Mouse (Mus musculus) hindbrain, embryonic 16.5 days (tissue): ENCODE data around the gene Spg7. TPM values are rescaled to one million over a fixed set of nuclear protein-coding genes. Genes with fewer than 3 reads are reported as not detected.
A peak's percentile ranks its signal among the peaks of the same experiment; 100 is the strongest.
"Not testable (repeated sequence)": the region's sequence is repeated elsewhere in the genome, so short reads cannot be mapped to it uniquely, and the experiment has no call there.

Experiments used
- ATAC-seq: fragments of 200-750 bp; cut with Nextera tagmentation; 2 replicates; pipeline ENCODE4 v1.8.0; 2017; ENCODE audit warnings: moderate TSS enrichment, moderate library complexity
- H3K27ac ChIP-seq: fragments of 300-500 bp; sonication (generic); 2 replicates; pipeline ENCODE4 v1.5.1; 2014; ENCODE audit warnings: low read depth, mild to moderate bottlenecking, control low read depth, low read length, moderate library complexity
- H3K27me3 ChIP-seq: fragments of 300-500 bp; sonication (generic); replicated peaks from 2 replicates; pipeline ENCODE4 v1.6.1; 2014; ENCODE audit warnings: low read length; ENCODE audit not compliant: control insufficient read depth, insufficient read depth
- H3K36me3 ChIP-seq: fragments of 300-500 bp; sonication (generic); 2 replicates; pipeline ENCODE4 v1.6.1; 2014; ENCODE audit warnings: mild to moderate bottlenecking, low read length, moderate library complexity, mixed read lengths; ENCODE audit not compliant: control insufficient read depth, insufficient read depth
- H3K4me1 ChIP-seq: fragments of 300-500 bp; sonication (generic); 2 replicates; pipeline ENCODE4 v1.6.1; 2014; ENCODE audit warnings: low read depth, low read length; ENCODE audit not compliant: control insufficient read depth, insufficient read depth
- H3K4me2 ChIP-seq: fragments of 300-500 bp; sonication (generic); 2 replicates; pipeline ENCODE4 v1.6.1; 2014; ENCODE audit warnings: mild to moderate bottlenecking, low read length, control low read depth, moderate library complexity
- H3K4me3 ChIP-seq: fragments of 300-500 bp; sonication (generic); 2 replicates; pipeline ENCODE4 v1.5.1; 2014; ENCODE audit warnings: mild to moderate bottlenecking, low read length, control low read depth, moderate library complexity
- H3K9ac ChIP-seq: fragments of 300-500 bp; sonication (generic); 2 replicates; pipeline ENCODE4 v1.6.1; 2014; ENCODE audit warnings: low read depth, mild to moderate bottlenecking, control low read depth, low read length, moderate library complexity
- H3K9me3 ChIP-seq: fragments of 300-500 bp; sonication (generic); 2 replicates; pipeline ENCODE4 v1.6.1; 2014; ENCODE audit warnings: mild to moderate bottlenecking, low read length, moderate library complexity; ENCODE audit not compliant: control insufficient read depth
- WGBS: fragments of 180-500 bp; shearing (Covaris S2); extraction: QIAGEN DNeasy Blood & Tissue Kit; methylation state at CpG from one replicate; pipeline ENCODE4 v1.1.7; 2014; 5-methylcytosine and 5-hydroxymethylcytosine counted together
- polyA plus RNA-seq: library from polyadenylated mRNA; unstranded; fragments of >200 nt; fragmentation: Nextera tagmentation; extraction: Ambion mirVana; gene quantifications from 2 replicates; pipeline ENCODE4 v1.2.1, GENCODE M21; 2015

Spg7 gene
- polyA plus RNA-seq, 1 experiment from 2014 or later, result 46.5 TPM

GRCm38 (mm10) chr8:123044743-123045425 is 17.9 kb upstream of the Spg7 start:
- not testable (repeated sequence) for H3K27ac ChIP-seq, H3K36me3 ChIP-seq, H3K9ac ChIP-seq, H3K4me3 ChIP-seq, ATAC-seq, H3K9me3 ChIP-seq, H3K4me2 ChIP-seq, H3K27me3 ChIP-seq
- 95% methylated on average over 22 of the region's 23 CpGs for WGBS
- peaks cover 20% of the 10 kb centered on the region for H3K4me1 ChIP-seq

GRCm38 (mm10) chr8:123046706-123047105 is 16.0 kb upstream of the Spg7 start:
- Histone ChIP-seq H3K27me3 (no peaks in the 10 kb centered on the region), H3K27ac (no peak overlapping the region), H3K4me1 (peaks cover 11% of the 10 kb centered on the region), H3K4me2 (no peak overlapping the region), H3K9me3 (no peaks in the 10 kb centered on the region), H3K4me3 (no peak overlapping the region), H3K9ac (no peak overlapping the region), H3K36me3 (no peaks in the 10 kb centered on the region)
- WGBS, result 80% methylated on average over 4 of the region's 4 CpGs
- no peak for ATAC-seq

DNA sequence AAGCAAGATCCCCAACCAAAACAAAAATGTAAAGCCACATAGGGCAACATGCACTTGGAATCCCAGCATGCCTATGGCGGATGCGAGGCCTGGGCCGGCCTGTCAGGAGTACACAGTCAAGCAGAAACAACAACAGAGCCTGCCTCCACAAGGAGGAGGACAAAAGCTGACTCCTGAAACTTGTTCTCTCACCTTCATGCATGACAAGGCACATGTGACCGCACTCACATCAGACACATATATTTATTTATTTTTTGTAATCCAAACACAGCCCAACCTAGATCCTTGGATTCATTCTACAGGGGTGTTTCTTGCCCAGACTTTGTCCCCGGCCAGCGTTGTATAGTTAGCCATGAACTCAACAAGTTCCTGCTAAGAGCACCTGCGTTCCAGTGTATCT is 14.9 kb upstream of the Spg7 start:
- Histone ChIP-seq H3K36me3 (no peaks in the 10 kb centered on the region), H3K9me3 (no peaks in the 10 kb centered on the region), H3K4me3 (no peak overlapping the region), H3K4me2 (no peak overlapping the region), H3K27ac (no peak overlapping the region), H3K27me3 (no peaks in the 10 kb centered on the region), H3K4me1 (peaks cover 11% of the 10 kb centered on the region), H3K9ac (no peak overlapping the region)
- ATAC-seq, result no peak
- whole genome bisulfite sequencing, result 97% methylated on average over 7 of the region's 7 CpGs

GRCm38 (mm10) chr8:123048402-123048801 is 14.3 kb upstream of the Spg7 start:
- H3K4me2 ChIP-seq, result no peak overlapping the region
- 89% methylated on average over 7 of the region's 7 CpGs for WGBS
- ATAC-seq, result no peak

GRCm38 (mm10) chr8:123051458-123051857 is 11.3 kb upstream of the Spg7 start:
- Histone ChIP-seq H3K36me3 (no peaks in the 10 kb centered on the region), H3K27ac (no peak overlapping the region), H3K27me3 (no peaks in the 10 kb centered on the region), H3K4me2 (no peak overlapping the region), H3K4me1 (no peaks in the 10 kb centered on the region), H3K4me3 (no peak overlapping the region), H3K9me3 (no peaks in the 10 kb centered on the region), H3K9ac (no peak overlapping the region)
- 80% methylated on average over 5 of the region's 5 CpGs for WGBS
- no peak for ATAC-seq

More at GRCm38 (mm10) chr8:123048402-123048801, 14.3 kb upstream of the Spg7 start:
- no peak overlapping the region for H3K27ac ChIP-seq
- H3K9me3 ChIP-seq, result no peaks in the 10 kb centered on the region
- no peak overlapping the region for H3K4me3 ChIP-seq
- no peaks in the 10 kb centered on the region for H3K27me3 ChIP-seq
- H3K4me1 ChIP-seq, result peaks cover 7% of the 10 kb centered on the region
- H3K9ac ChIP-seq, result no peak overlapping the region
- H3K36me3 ChIP-seq, result no peaks in the 10 kb centered on the region

- H3K4me1 ChIP-seq, result peaks cover 23% of the 10 kb centered on the region
- no peaks in the 10 kb centered on the region for H3K9me3 ChIP-seq
- peak overlapping the region; percentile 94 for H3K4me3 ChIP-seq
- peak overlapping the region; percentile 97; the same call in 1 of the 2 replicates for H3K27ac ChIP-seq
- H3K9ac ChIP-seq, result peak overlapping the region; percentile 72; the same call in 1 of the 2 replicates
- H3K36me3 ChIP-seq, result no peaks in the 10 kb centered on the region
- WGBS, result 71% methylated on average over 4 of the region's 4 CpGs
- peak overlapping the region; percentile 75 for H3K4me2 ChIP-seq
- no peak for ATAC-seq
- no peaks in the 10 kb centered on the region for H3K27me3 ChIP-seq
Observed at GRCm38 (mm10) chr8:123064072-123064471, 1.3 kb downstream of the Spg7 start.

- peaks cover 23% of the 10 kb centered on the region for H3K4me1 ChIP-seq
- H3K27me3 ChIP-seq, result no peaks in the 10 kb centered on the region
- WGBS, result under 1% methylated on average over 14 of the region's 14 CpGs
- H3K27ac ChIP-seq, result peak overlapping the region; percentile 97
- H3K4me2 ChIP-seq, result peak overlapping the region; percentile 75
- no peaks in the 10 kb centered on the region for H3K36me3 ChIP-seq
- peak overlapping the region; percentile 72 for H3K9ac ChIP-seq
- peak overlapping the region; percentile 94 for H3K4me3 ChIP-seq
- peak; percentile 53 for ATAC-seq
- no peaks in the 10 kb centered on the region for H3K9me3 ChIP-seq
Observed at GRCm38 (mm10) chr8:123064809-123065213, 2.1 kb downstream of the Spg7 start.

DNA sequence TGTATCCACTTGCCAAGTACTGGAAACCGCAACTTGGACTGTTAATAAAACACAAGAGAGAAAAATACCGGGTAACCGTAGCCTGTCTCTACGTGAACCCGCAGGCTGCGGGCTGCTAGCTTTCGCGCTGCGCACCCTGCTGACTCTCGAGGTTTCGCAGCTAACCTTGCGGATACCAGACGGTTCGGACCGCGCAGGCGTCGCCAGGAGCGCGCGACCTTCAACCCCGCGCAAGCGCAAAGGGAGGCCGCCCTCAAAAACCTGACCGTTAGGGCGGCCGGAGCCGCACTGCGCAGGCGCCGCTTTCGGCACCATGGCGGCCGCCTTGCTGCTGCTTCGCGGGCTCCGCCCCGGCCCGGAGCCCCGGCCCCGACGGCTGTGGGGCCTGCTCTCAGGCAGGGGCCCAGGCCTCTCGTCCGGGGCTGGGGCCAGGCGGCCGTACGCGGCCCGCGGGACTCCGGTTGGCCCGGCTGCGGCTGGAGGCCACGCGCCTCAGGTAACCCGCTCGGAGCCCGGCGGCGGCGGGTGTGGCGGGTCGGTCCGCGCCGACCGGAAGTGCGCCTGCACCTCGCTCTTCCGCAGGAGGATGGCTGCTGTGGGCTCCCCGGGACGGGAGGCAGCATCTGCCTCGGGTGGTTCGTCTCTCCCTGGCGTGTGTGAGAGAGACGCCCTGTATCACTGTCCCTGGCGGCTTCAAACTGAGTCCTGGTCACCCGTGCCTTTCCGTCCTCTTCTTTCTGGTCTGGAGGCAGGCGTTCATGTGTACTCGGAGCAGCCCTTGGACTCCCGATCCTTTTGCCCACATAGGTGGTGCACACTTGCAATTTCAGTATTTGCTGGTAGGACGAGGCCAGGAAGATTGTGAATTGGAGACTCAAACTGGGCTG is 2.7 kb downstream of the Spg7 start:
- H3K27me3 ChIP-seq, result no peaks in the 10 kb centered on the region
- H3K4me3 ChIP-seq, result peak overlapping the region; percentile 94
- no peaks in the 10 kb centered on the region for H3K36me3 ChIP-seq
- peaks cover 23% of the 10 kb centered on the region for H3K4me1 ChIP-seq
- H3K9ac ChIP-seq, result peak overlapping the region; percentile 99
- WGBS, result under 1% methylated on average over 79 of the region's 84 CpGs
- H3K4me2 ChIP-seq, result peak overlapping the region; percentile 75
- peak overlapping the region; percentile 97 for H3K27ac ChIP-seq
- peak; percentile 97 for ATAC-seq
- H3K9me3 ChIP-seq, result no peaks in the 10 kb centered on the region

DNA sequence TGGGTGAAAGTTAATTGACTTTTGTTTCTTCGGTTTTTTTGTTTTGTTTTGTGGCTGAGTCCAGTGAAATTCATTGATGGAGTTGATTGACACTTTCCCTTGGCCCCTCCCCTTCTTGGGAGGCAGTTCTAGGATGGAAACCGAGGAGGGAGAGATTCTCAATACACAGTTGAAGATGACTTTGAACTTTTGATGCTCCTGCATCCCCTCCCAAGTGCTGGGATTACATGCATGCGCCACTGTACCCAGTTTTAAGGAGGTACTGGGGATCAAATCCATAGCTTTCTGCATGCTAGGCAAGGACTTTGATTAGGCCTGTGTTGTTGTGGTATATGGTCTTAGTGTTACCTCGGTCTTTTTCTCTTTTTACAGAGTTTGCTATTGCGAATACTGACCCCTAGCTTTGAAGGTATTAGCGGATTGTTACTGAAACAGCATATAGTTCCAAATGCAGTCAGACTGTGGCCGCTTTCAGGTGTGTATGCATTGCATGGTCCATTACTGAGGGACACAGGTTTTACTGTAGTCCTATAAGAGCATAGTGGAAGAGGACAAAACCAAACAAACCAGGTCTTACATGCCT is 3.5 kb downstream of the Spg7 start:
- Histone ChIP-seq H3K4me3 (peak overlapping the region; percentile 94), H3K27me3 (no peaks in the 10 kb centered on the region), H3K36me3 (0 out of 2 replicates have a peak, but pooled peaks cover 1% of the 10 kb centered on the region), H3K4me1 (peaks cover 23% of the 10 kb centered on the region), H3K9ac (peak overlapping the region; percentile 99), H3K27ac (peak overlapping the region; percentile 97), H3K4me2 (peak overlapping the region; percentile 69), H3K9me3 (no peaks in the 10 kb centered on the region)
- ATAC-seq, result no peak
- 40% methylated on average over 7 of the region's 7 CpGs for WGBS
